11 mouse cellular contexts compared by ENCODE assay signal in the genomic region with DNA sequence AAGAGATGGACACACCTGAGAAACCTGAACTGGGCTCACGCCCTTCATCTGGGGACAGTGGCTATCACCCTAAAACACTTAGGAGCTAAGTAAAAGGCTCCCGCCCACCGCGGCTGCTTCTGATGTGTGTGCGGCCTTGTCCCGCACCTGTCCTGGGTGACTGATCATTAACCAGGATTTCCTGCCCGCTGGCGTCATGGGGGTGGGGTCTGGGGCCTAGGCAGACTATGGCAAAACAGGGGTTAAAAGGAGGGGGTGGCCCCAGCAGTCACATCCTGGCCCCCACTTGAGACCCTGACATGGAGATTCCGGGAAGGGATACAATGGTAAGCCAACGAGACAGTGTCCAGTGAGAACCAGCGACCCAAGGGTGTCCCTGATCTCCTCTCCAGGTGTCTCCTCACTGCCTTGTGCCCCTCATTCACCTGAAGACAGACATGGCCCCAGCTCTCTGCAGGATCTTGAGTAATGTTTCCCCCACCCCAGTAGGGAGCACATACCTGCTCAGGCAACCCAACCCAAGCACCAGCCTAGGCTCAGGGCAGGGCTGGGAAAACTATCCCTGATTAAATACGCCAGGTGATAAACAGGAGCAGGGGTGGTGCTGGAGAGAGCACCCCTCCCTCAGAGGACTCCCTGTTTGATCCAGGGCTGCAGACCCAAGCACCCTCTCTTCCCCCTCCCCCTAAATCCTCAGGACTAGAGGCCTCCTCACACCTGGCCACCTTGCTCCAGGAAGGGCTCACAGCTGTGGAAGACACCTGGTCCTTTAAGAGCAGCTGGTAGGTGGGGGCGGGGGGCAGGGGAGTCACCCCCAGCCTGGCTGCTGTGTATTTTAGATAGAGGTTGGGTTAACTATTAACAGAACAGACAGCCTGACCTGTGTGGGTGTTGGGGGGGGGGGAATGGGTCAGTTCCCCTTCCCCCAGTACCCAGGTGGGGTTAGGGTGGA. TPM values are rescaled to one million over a fixed set of nuclear protein-coding genes. Genes with fewer than 3 reads are reported as not detected.
DNase-seq lines count a peak whose midpoint lies in the region; ATAC-seq and TF ChIP-seq lines count a peak whose summit lies in the region.
"Had no signal": no experiment of that assay in that cellular context is flagged by ENCODE, and none has a peak within 500 bp of the region (broad histone marks: within the 10 kb centered on the region; RNA-seq: fewer than 3 reads in every experiment).

No protein-coding gene starts in this region.

- no peak for ATAC-seq in hindbrain, embryonic 14.5 days (ENCODE audit: low FRiP score)
- ATAC-seq in hindbrain, embryonic 13.5 days (ENCODE audit: low FRiP score), result no peak
- ATAC-seq in embryonic facial prominence, embryonic 14.5 days (ENCODE audit: low read depth), result no peak
- no peak for ATAC-seq in kidney, embryonic 15.5 days (replicated peaks; ENCODE audit: low FRiP score)
- peak; percentile 26 for ATAC-seq in liver, postnatal 0 days
- no peak for ATAC-seq in erythroblast, adult 5-6 weeks (replicated peaks; ENCODE audit: low FRiP score, poor library complexity, severe bottlenecking)

- H3K4me3 ChIP-seq in hindbrain, embryonic 14.5 days (replicated peaks; ENCODE audit: low read length), result no peak overlapping the region
- H3K4me3 ChIP-seq in hindbrain, embryonic 13.5 days, result no peak overlapping the region
- H3K4me3 ChIP-seq in embryonic facial prominence, embryonic 14.5 days (ENCODE audit: low read depth, low read length), result no peak overlapping the region
- 0 out of 2 replicates have a peak overlapping the region, but pooled peaks have one; percentile 88 for H3K4me3 ChIP-seq in kidney, embryonic 15.5 days (replicated peaks)
- H3K4me3 ChIP-seq in liver, postnatal 0 days (ENCODE audit: low read depth, low read length), result 0 out of 2 replicates have a peak overlapping the region, but pooled peaks have one; percentile 16

- no peak for TF ChIP-seq CTCF in liver, postnatal 0 days (IDR thresholded peaks at IDR 0.05; ENCODE audit: low read depth)

- no peaks in the 10 kb centered on the region for H3K27me3 ChIP-seq in hindbrain, embryonic 14.5 days (ENCODE audit: control insufficient read depth, insufficient read depth, low read length)
- no peaks in the 10 kb centered on the region for H3K27me3 ChIP-seq in hindbrain, embryonic 13.5 days
- no peaks in the 10 kb centered on the region for H3K27me3 ChIP-seq in embryonic facial prominence, embryonic 14.5 days (replicated peaks; ENCODE audit: control insufficient read depth, insufficient read depth, low read length)
- H3K27me3 ChIP-seq in kidney, embryonic 15.5 days, result no peaks in the 10 kb centered on the region
- no peaks in the 10 kb centered on the region for H3K27me3 ChIP-seq in liver, postnatal 0 days (ENCODE audit: insufficient read depth, low read length)

- no peak for DNase-seq in hindbrain, embryonic 14.5 days (ENCODE audit: low spot score)
- DNase-seq in embryonic facial prominence, embryonic 14.5 days (ENCODE audit: low spot score), result no peak
- peak; percentile 70 for DNase-seq in liver, postnatal 0 days
- no peak for DNase-seq in gastrocnemius, adult 18-20 months (ENCODE audit: low spot score)
- no peak for DNase-seq in lung, postnatal 10 days

- 0 out of 2 replicates have a peak overlapping the region, but pooled peaks have one; percentile 22 for H3K9ac ChIP-seq in hindbrain, embryonic 14.5 days
- no peak overlapping the region for H3K9ac ChIP-seq in hindbrain, embryonic 13.5 days
- H3K9ac ChIP-seq in embryonic facial prominence, embryonic 14.5 days (ENCODE audit: low read depth, low read length), result peak overlapping the region; percentile 32; the same call in 1 of the 2 replicates
- H3K9ac ChIP-seq in kidney, embryonic 15.5 days, result 0 out of 2 replicates have a peak overlapping the region, but pooled peaks have one; percentile 24
- peak overlapping the region; percentile 18; the same call in 1 of the 2 replicates for H3K9ac ChIP-seq in liver, postnatal 0 days (replicated peaks)

- H3K9me3 ChIP-seq in hindbrain, embryonic 14.5 days (ENCODE audit: control insufficient read depth, low read length), result no peaks in the 10 kb centered on the region
- no peaks in the 10 kb centered on the region for H3K9me3 ChIP-seq in hindbrain, embryonic 13.5 days
- no peaks in the 10 kb centered on the region for H3K9me3 ChIP-seq in embryonic facial prominence, embryonic 14.5 days (ENCODE audit: control insufficient read depth, low read length)
- H3K9me3 ChIP-seq in kidney, embryonic 15.5 days (replicated peaks), result no peaks in the 10 kb centered on the region
- no peaks in the 10 kb centered on the region for H3K9me3 ChIP-seq in liver, postnatal 0 days (ENCODE audit: low read length)
- H3K9me3 ChIP-seq: G1E had no signal

- H3K4me2 ChIP-seq in hindbrain, embryonic 14.5 days (replicated peaks), result no peak overlapping the region
- H3K4me2 ChIP-seq in hindbrain, embryonic 13.5 days, result no peak overlapping the region
- 0 out of 2 replicates have a peak overlapping the region, but pooled peaks have one; percentile 21 for H3K4me2 ChIP-seq in embryonic facial prominence, embryonic 14.5 days (ENCODE audit: low read depth, low read length)
- H3K4me2 ChIP-seq in kidney, embryonic 15.5 days, result peak overlapping the region; percentile 90
- H3K4me2 ChIP-seq in liver, postnatal 0 days (ENCODE audit: low read depth, low read length), result peak overlapping the region; percentile 63

- WGBS in hindbrain, embryonic 14.5 days, result 74% methylated on average over 13 of the region's 13 CpGs
- WGBS in hindbrain, embryonic 13.5 days, result 74% methylated on average over 13 of the region's 13 CpGs
- WGBS in embryonic facial prominence, embryonic 14.5 days, result 79% methylated on average over 13 of the region's 13 CpGs
- WGBS in kidney, embryonic 15.5 days, result 56% methylated on average over 13 of the region's 13 CpGs
- whole genome bisulfite sequencing in liver, postnatal 0 days (ENCODE audit: insufficient replicate concordance), result 58% methylated on average over 13 of the region's 13 CpGs

- TF ChIP-seq EP300 in liver, postnatal 0 days (IDR thresholded peaks at IDR 0.05; ENCODE audit: low read depth), result no peak

- peaks cover 28% of the 10 kb centered on the region for H3K4me1 ChIP-seq in hindbrain, embryonic 14.5 days (replicated peaks; ENCODE audit: control insufficient read depth, insufficient read depth, low read length)
- peaks cover 49% of the 10 kb centered on the region for H3K4me1 ChIP-seq in hindbrain, embryonic 13.5 days (replicated peaks)
- peaks cover 24% of the 10 kb centered on the region for H3K4me1 ChIP-seq in embryonic facial prominence, embryonic 14.5 days (ENCODE audit: control insufficient read depth, insufficient read depth, low read length)
- peaks cover 58% of the 10 kb centered on the region for H3K4me1 ChIP-seq in kidney, embryonic 15.5 days
- H3K4me1 ChIP-seq in liver, postnatal 0 days (ENCODE audit: insufficient read depth), result peaks cover 42% of the 10 kb centered on the region

- H3K36me3 ChIP-seq in hindbrain, embryonic 14.5 days (replicated peaks; ENCODE audit: control insufficient read depth, insufficient read depth), result peaks cover 33% of the 10 kb centered on the region
- H3K36me3 ChIP-seq in hindbrain, embryonic 13.5 days, result peaks cover 27% of the 10 kb centered on the region
- H3K36me3 ChIP-seq in embryonic facial prominence, embryonic 14.5 days (ENCODE audit: control insufficient read depth, insufficient read depth, low read length), result peaks cover 32% of the 10 kb centered on the region
- peaks cover 26% of the 10 kb centered on the region for H3K36me3 ChIP-seq in kidney, embryonic 15.5 days
- H3K36me3 ChIP-seq in liver, postnatal 0 days (replicated peaks; ENCODE audit: insufficient read depth, low read length), result peaks cover 17% of the 10 kb centered on the region; the same call in 1 of the 2 replicates

- H3K27ac ChIP-seq in hindbrain, embryonic 14.5 days, result no peak overlapping the region
- H3K27ac ChIP-seq in hindbrain, embryonic 13.5 days, result no peak overlapping the region
- H3K27ac ChIP-seq in embryonic facial prominence, embryonic 14.5 days (replicated peaks; ENCODE audit: low read depth, low read length), result no peak overlapping the region
- peak overlapping the region; percentile 65 for H3K27ac ChIP-seq in kidney, embryonic 15.5 days
- peak overlapping the region; percentile 89 for H3K27ac ChIP-seq in liver, postnatal 0 days (ENCODE audit: low read depth)

RNA-seq across cellular contexts. Expression of a gene that starts 3.5 kb away (rescaled TPM):
- polyA plus RNA-seq in hindbrain, embryonic 14.5 days (2014; fragmentation: Nextera tagmentation; extraction: Ambion mirVana), result 32.4 and 38.1 TPM in 2 replicates
- 23.4 and 24.6 TPM in 2 replicates for polyA plus RNA-seq in hindbrain, embryonic 13.5 days (2015; fragmentation: Nextera tagmentation; extraction: Ambion mirVana)
- polyA plus RNA-seq in embryonic facial prominence, embryonic 14.5 days (2014; fragmentation: Nextera tagmentation; extraction: Ambion mirVana), result 26.6 and 27.4 TPM in 2 replicates
- 21.4 and 24.1 TPM in 2 replicates for polyA plus RNA-seq in kidney, embryonic 15.5 days (2015; fragmentation: Nextera tagmentation; extraction: Ambion mirVana)
- 6.3 and 8.8 TPM in 2 replicates for polyA plus RNA-seq in liver, postnatal 0 days (2015; fragmentation: Nextera tagmentation; extraction: Ambion mirVana)
- total RNA-seq in gastrocnemius, adult 18-20 months (2021), result 10 to 100 TPM; 18.3 to 18.5 TPM
- 5.6 and 7.3 TPM in 2 replicates for total RNA-seq in erythroblast, adult 5-6 weeks (2015; ENCODE audit: low replicate concordance)
- total RNA-seq in erythroblast, adult 5-6 weeks (2017; ENCODE audit: low replicate concordance), result 0.77 and 3.9 TPM in 2 replicates

RNA-seq across cellular contexts. Expression of a gene that starts 16.0 kb away (rescaled TPM):
- polyA plus RNA-seq in hindbrain, embryonic 14.5 days (2014; fragmentation: Nextera tagmentation; extraction: Ambion mirVana), result not detected in 2 replicates
- polyA plus RNA-seq in hindbrain, embryonic 13.5 days (2015; fragmentation: Nextera tagmentation; extraction: Ambion mirVana), result not detected in 2 replicates
- 0.56 and 1.6 TPM in 2 replicates for polyA plus RNA-seq in embryonic facial prominence, embryonic 14.5 days (2014; fragmentation: Nextera tagmentation; extraction: Ambion mirVana)
- 1.2 and 1.3 TPM in 2 replicates for polyA plus RNA-seq in kidney, embryonic 15.5 days (2015; fragmentation: Nextera tagmentation; extraction: Ambion mirVana)
- 61.0 and 84.0 TPM in 2 replicates for polyA plus RNA-seq in liver, postnatal 0 days (2015; fragmentation: Nextera tagmentation; extraction: Ambion mirVana)
- total RNA-seq in gastrocnemius, adult 18-20 months (2021), result under 1 TPM in 1 of 2 experiments, not detected in 1; 0.09 TPM
- total RNA-seq in erythroblast, adult 5-6 weeks (2015; ENCODE audit: low replicate concordance), result not detected in 2 replicates
- total RNA-seq in erythroblast, adult 5-6 weeks (2017; ENCODE audit: low replicate concordance), result not detected in 2 replicates
- total RNA-seq: adrenal gland, postnatal 36 days; G1E; gastrocnemius, adult 8-10 months had no signal
- polyA plus RNA-seq: G1E had no signal

RNA-seq across cellular contexts. Expression of a gene that starts 16.3 kb away (rescaled TPM):
- 6.7 and 7.4 TPM in 2 replicates for polyA plus RNA-seq in hindbrain, embryonic 14.5 days (2014; fragmentation: Nextera tagmentation; extraction: Ambion mirVana)
- 4.8 and 5.2 TPM in 2 replicates for polyA plus RNA-seq in hindbrain, embryonic 13.5 days (2015; fragmentation: Nextera tagmentation; extraction: Ambion mirVana)
- 4.0 and 4.2 TPM in 2 replicates for polyA plus RNA-seq in embryonic facial prominence, embryonic 14.5 days (2014; fragmentation: Nextera tagmentation; extraction: Ambion mirVana)
- polyA plus RNA-seq in kidney, embryonic 15.5 days (2015; fragmentation: Nextera tagmentation; extraction: Ambion mirVana), result 3.5 and 3.9 TPM in 2 replicates
- 0.39 and 0.55 TPM in 2 replicates for polyA plus RNA-seq in liver, postnatal 0 days (2015; fragmentation: Nextera tagmentation; extraction: Ambion mirVana)
- total RNA-seq in gastrocnemius, adult 18-20 months (2021), result 1 to 10 TPM; 8.7 to 8.9 TPM
- total RNA-seq in erythroblast, adult 5-6 weeks (2015; ENCODE audit: low replicate concordance), result not detected in 2 replicates
- total RNA-seq in erythroblast, adult 5-6 weeks (2017; ENCODE audit: low replicate concordance), result 0.43 TPM in 1 of 2 replicates, not detected in the other

RNA-seq across cellular contexts. Expression of a gene that starts 16.9 kb away (rescaled TPM):
- polyA plus RNA-seq in hindbrain, embryonic 14.5 days (2014; fragmentation: Nextera tagmentation; extraction: Ambion mirVana), result 18.7 and 18.8 TPM in 2 replicates
- 29.7 and 30.1 TPM in 2 replicates for polyA plus RNA-seq in hindbrain, embryonic 13.5 days (2015; fragmentation: Nextera tagmentation; extraction: Ambion mirVana)
- polyA plus RNA-seq in embryonic facial prominence, embryonic 14.5 days (2014; fragmentation: Nextera tagmentation; extraction: Ambion mirVana), result 23.6 and 23.8 TPM in 2 replicates
- 34.3 and 38.4 TPM in 2 replicates for polyA plus RNA-seq in kidney, embryonic 15.5 days (2015; fragmentation: Nextera tagmentation; extraction: Ambion mirVana)
- 6.9 and 7.1 TPM in 2 replicates for polyA plus RNA-seq in liver, postnatal 0 days (2015; fragmentation: Nextera tagmentation; extraction: Ambion mirVana)
- total RNA-seq in gastrocnemius, adult 18-20 months (2021), result 10 to 100 TPM; 74.1 to 74.6 TPM
- total RNA-seq in erythroblast, adult 5-6 weeks (2015; ENCODE audit: low replicate concordance), result 15.2 and 35.9 TPM in 2 replicates
- total RNA-seq in erythroblast, adult 5-6 weeks (2017; ENCODE audit: low replicate concordance), result 7.8 and 21.0 TPM in 2 replicates

RNA-seq across cellular contexts. Expression of a gene that starts 20.1 kb away (rescaled TPM):
- polyA plus RNA-seq in hindbrain, embryonic 14.5 days (2014; fragmentation: Nextera tagmentation; extraction: Ambion mirVana), result 0.52 and 0.69 TPM in 2 replicates
- polyA plus RNA-seq in hindbrain, embryonic 13.5 days (2015; fragmentation: Nextera tagmentation; extraction: Ambion mirVana), result 0.75 and 1.1 TPM in 2 replicates
- polyA plus RNA-seq in embryonic facial prominence, embryonic 14.5 days (2014; fragmentation: Nextera tagmentation; extraction: Ambion mirVana), result not detected in 2 replicates
- polyA plus RNA-seq in kidney, embryonic 15.5 days (2015; fragmentation: Nextera tagmentation; extraction: Ambion mirVana), result not detected in 2 replicates
- not detected in 2 replicates for polyA plus RNA-seq in liver, postnatal 0 days (2015; fragmentation: Nextera tagmentation; extraction: Ambion mirVana)
- not detected for total RNA-seq in gastrocnemius, adult 18-20 months (2021)
- total RNA-seq in erythroblast, adult 5-6 weeks (2015; ENCODE audit: low replicate concordance), result not detected in 2 replicates
- not detected in 2 replicates for total RNA-seq in erythroblast, adult 5-6 weeks (2017; ENCODE audit: low replicate concordance)
- total RNA-seq: adrenal gland, postnatal 36 days; gastrocnemius, adult 8-10 months had no signal
- polyA plus RNA-seq: G1E had no signal

Comparison
In these comparisons a context has a peak if more than half of its experiments do, and no peak if none do; other contexts are left out.
1. H3K27ac ChIP-seq: peak in kidney, embryonic 15.5 days (single experiment) and liver, postnatal 0 days (single experiment); none in hindbrain, embryonic 14.5 days (single experiment), hindbrain, embryonic 13.5 days (single experiment) and embryonic facial prominence, embryonic 14.5 days (single experiment).
2. H3K4me2 ChIP-seq: peak in embryonic facial prominence, embryonic 14.5 days (single experiment), kidney, embryonic 15.5 days (single experiment) and liver, postnatal 0 days (single experiment); none in hindbrain, embryonic 14.5 days (single experiment) and hindbrain, embryonic 13.5 days (single experiment).
3. H3K4me3 ChIP-seq: peak in kidney, embryonic 15.5 days (single experiment) and liver, postnatal 0 days (single experiment); none in hindbrain, embryonic 14.5 days (single experiment), hindbrain, embryonic 13.5 days (single experiment) and embryonic facial prominence, embryonic 14.5 days (single experiment).
4. RNA of a gene that starts 16.0 kb away (polyA plus RNA-seq): 61.0 to 84.0 TPM in liver, postnatal 0 days; 1.2 to 1.3 TPM in kidney, embryonic 15.5 days, 0.56 to 1.6 TPM in embryonic facial prominence, embryonic 14.5 days, not detected in hindbrain, embryonic 14.5 days and not detected in hindbrain, embryonic 13.5 days; every median in the first group is over 10 times any median in the second.